Mouse (Mus musculus) liver, embryonic 16.5 days (tissue): ENCODE measurements around the gene Slc25a53. TPM values are rescaled to one million over a fixed set of nuclear protein-coding genes. Genes with fewer than 3 reads are reported as not detected.

Experiments
- ATAC-seq: fragments of 200-750 bp; cut with Nextera tagmentation; 2 replicates; pipeline ENCODE4 v1.8.0; 2017; ENCODE audit warnings: low read depth, mild to moderate bottlenecking, moderate number of reproducible peaks, moderate library complexity
- H3K27ac ChIP-seq: fragments of 300-500 bp; sonication (generic); 2 replicates; pipeline ENCODE4 v1.5.1; 2014; ENCODE audit warnings: mild to moderate bottlenecking, low read length
- H3K27me3 ChIP-seq: fragments of 300-500 bp; sonication (generic); 2 replicates; pipeline ENCODE4 v1.6.1; 2014; ENCODE audit warnings: low read depth, low read length, mixed read lengths; ENCODE audit not compliant: control insufficient read depth, insufficient read depth
- H3K36me3 ChIP-seq: fragments of 300-500 bp; sonication (generic); 2 replicates; pipeline ENCODE4 v1.6.1; 2014; ENCODE audit warnings: mild to moderate bottlenecking; ENCODE audit not compliant: control insufficient read depth, insufficient read depth
- H3K4me1 ChIP-seq: fragments of 300-500 bp; sonication (generic); 2 replicates; pipeline ENCODE4 v1.6.1; 2014; ENCODE audit warnings: low read depth, low read length, mixed read lengths; ENCODE audit not compliant: control insufficient read depth
- H3K4me2 ChIP-seq: fragments of 300-500 bp; sonication (generic); 2 replicates; pipeline ENCODE4 v1.6.1; 2014; ENCODE audit warnings: low read depth, low read length, mixed read lengths
- H3K4me3 ChIP-seq: fragments of 300-500 bp; sonication (generic); 2 replicates; pipeline ENCODE4 v1.5.1; 2014; ENCODE audit warnings: low read depth, mild to moderate bottlenecking, low read length
- H3K9ac ChIP-seq: fragments of 300-500 bp; sonication (generic); 2 replicates; pipeline ENCODE4 v1.6.1; 2014; ENCODE audit warnings: low read depth, low read length
- H3K9me3 ChIP-seq: fragments of 300-500 bp; sonication (generic); replicated peaks from 2 replicates; pipeline ENCODE4 v1.6.1; 2016; ENCODE audit warnings: low read length; ENCODE audit not compliant: control insufficient read depth
- WGBS: fragments of 180-500 bp; shearing (Covaris S2); extraction: QIAGEN DNeasy Blood & Tissue Kit; methylation state at CpG from one replicate; pipeline ENCODE4 v1.1.7; 2014; ENCODE audit not compliant: insufficient replicate concordance; 5-methylcytosine and 5-hydroxymethylcytosine counted together
- polyA plus RNA-seq: library from polyadenylated mRNA; unstranded; fragments of >200 nt; fragmentation: Nextera tagmentation; extraction: Ambion mirVana; gene quantifications from 2 replicates; pipeline ENCODE4 v1.2.1, GENCODE M21; 2015

Gene Slc25a53
- polyA plus RNA-seq, 1 experiment from 2014 or later = 2.1 TPM

DNA sequence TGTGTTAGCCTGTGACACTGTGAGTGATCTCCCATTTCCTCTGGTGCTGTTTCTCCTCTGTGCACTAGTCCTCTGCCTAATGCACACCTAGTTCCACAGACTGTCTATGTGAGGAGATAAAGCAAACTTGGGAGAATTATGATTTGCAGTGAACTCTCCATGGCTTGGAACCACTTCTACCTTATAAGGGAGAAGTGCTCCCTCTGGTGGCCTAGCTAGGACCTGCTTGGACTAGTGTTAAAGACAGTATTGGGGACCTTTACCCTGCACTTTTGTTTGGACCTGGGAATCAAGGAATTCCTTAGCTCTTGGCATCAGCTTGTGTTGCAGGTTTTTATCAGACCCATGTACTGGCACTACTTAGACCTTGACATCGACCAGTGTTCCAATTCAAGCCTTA lies 18.8 kb downstream of the Slc25a53 start:
- Histone ChIP-seq H3K4me1 (no peaks in the 10 kb centered on the region), H3K4me3 (no peak overlapping the region), H3K9ac (no peak overlapping the region), H3K27me3 (no peaks in the 10 kb centered on the region), H3K36me3 (no peaks in the 10 kb centered on the region), H3K4me2 (no peak overlapping the region), H3K27ac (no peak overlapping the region), H3K9me3 (no peaks in the 10 kb centered on the region)
- 0 out of 2 replicates have a peak, but pooled peaks have one; percentile 35 for ATAC-seq
- WGBS = 23% methylated on average over 1 of the region's 1 CpGs

DNA sequence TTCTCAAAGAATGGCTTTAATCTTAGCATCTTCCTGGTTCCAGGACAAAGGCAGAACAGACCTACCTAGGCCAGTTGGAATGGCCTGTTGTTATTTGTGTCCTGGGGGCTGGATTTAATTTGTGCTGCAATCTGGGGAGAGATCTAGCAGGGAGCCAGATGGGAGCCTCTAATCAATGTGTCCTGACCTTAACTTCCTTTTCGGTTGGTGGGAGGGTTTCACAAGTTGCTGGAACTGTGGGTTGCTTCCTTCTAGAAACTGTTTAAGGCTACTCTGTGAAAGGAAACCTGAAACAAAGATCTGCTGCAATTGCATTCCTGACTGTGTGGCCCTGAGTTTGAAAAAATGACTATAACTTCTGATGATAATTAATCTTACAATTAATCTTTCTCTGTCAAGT lies 20.4 kb downstream of the Slc25a53 start:
- ATAC-seq = no peak

DNA sequence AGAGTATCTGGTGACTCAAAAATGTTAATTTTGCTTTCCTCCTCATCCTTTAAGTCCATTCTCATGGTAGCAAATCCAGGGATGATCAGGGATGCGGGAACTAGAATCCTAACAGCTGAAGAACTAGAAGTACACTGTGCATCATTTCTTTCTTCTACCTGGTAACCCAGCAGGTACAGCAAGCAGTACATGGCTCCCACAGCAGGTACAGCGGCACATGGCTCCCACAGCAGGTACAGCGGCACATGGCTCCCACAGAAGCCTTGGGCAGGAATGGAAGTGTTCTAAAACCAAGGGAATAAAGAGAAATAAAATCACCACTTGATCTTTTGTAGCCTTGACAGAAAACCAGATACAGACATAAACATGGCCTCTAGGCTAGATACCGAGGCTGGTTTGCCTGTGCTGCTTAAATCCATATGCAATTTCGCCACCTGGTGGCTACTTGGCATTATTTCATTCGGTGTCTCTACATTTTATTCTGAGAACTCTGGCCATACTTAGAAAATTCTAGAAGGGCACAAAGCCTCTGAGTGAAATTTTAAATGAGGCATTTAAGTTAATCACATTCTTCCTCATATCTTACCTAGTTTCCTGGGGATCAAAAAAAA lies 22.9 kb downstream of the Slc25a53 start:
- Histone ChIP-seq H3K4me2 (no peak overlapping the region), H3K9me3 (no peaks in the 10 kb centered on the region), H3K4me3 (no peak overlapping the region), H3K4me1 (no peaks in the 10 kb centered on the region), H3K9ac (no peak overlapping the region), H3K27me3 (no peaks in the 10 kb centered on the region), H3K36me3 (no peaks in the 10 kb centered on the region), H3K27ac (no peak overlapping the region)
- no peak for ATAC-seq
- WGBS = 46% methylated on average over 6 of the region's 6 CpGs

More for the DNA sequence above, 20.4 kb downstream of the Slc25a53 start:
- Histone ChIP-seq H3K9me3 (no peaks in the 10 kb centered on the region), H3K4me2 (no peak overlapping the region), H3K4me3 (no peak overlapping the region), H3K36me3 (no peaks in the 10 kb centered on the region), H3K27me3 (no peaks in the 10 kb centered on the region), H3K4me1 (no peaks in the 10 kb centered on the region), H3K9ac (no peak overlapping the region), H3K27ac (no peak overlapping the region)
- 58% methylated on average over 1 of the region's 1 CpGs for WGBS

DNA sequence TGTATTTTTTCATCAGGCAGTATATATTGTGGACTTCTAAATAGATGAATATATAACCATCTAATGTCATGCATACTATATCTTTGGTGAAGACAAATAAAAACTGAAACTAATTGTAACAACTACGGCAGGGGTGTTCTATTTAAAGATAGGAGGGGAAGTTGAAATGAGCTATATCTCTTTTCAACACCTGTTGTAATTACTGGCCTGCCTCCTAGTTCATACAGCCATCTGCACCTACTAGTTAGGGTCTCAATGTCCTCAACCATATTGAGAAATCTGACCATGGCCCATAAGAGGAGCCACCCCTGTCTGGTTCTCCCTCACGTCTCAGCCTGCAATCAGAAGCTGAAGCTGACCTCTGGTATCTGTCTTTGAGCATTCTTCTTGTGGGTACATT lies 41.8 kb downstream of the Slc25a53 start:
- H3K27me3 ChIP-seq = peaks cover 16% of the 10 kb centered on the region
- H3K27ac ChIP-seq = no peak overlapping the region
- no peak overlapping the region for H3K4me2 ChIP-seq
- no peaks in the 10 kb centered on the region for H3K4me1 ChIP-seq
- no peak overlapping the region for H3K4me3 ChIP-seq
- 43% methylated on average over 2 of the region's 2 CpGs for WGBS
- H3K9me3 ChIP-seq = no peaks in the 10 kb centered on the region
- no peak for ATAC-seq
- no peak overlapping the region for H3K9ac ChIP-seq
- no peaks in the 10 kb centered on the region for H3K36me3 ChIP-seq

DNA sequence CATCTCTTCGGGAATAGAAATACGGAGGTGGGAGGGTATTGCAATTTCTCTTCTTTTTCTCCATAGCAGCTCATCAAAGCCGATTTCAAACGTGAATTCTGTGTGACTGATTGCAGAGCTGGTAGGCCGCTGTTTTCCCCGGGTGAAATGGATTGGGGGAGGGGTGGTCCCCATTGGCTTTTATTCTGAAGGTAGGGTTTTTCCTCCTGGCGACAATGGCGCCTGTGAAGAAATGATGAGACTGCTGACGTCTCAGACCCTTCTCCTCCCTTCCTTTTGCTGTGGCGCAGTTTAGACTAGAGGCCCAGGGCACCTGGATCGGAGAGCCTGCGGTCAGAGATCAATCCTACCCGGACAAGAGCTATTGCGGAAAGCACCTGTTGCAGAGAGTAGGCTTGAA lies 44.5 kb downstream of the Slc25a53 start:
- WGBS = 50% methylated on average over 14 of the region's 14 CpGs
- H3K4me1 ChIP-seq = no peaks in the 10 kb centered on the region
- H3K4me2 ChIP-seq = no peak overlapping the region

DNA sequence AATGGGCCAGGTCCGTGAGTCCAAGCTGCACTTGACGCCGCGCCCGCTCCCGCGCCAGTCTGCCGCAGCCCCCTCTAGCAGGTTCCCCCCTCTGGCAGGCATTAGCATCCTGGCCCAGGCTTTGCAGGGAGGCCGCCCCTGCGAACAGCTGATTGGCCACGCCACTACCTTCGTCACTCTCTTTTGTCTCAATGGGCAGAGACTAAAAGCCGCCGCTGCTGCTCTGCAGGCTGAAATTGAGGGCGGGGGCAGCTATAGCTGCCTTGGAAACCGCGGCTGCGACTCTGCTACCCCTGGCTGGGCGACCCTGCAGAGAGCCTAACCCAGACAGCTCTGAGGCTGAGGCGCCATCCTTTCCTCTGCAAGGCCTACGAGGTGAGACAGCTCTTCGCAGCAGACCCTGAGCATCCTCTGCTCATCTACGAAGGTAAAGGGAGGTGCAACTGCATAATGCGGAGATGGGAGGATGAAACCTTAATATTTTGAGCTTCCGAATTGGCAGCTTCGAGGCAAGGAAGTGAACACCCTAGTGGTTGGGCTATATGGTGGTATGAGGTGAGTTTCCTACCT lies 45.0 kb downstream of the Slc25a53 start, which contains the start of gene Zcchc18:
TSS of gene Zcchc18 (plus strand) at position 178 of the 570 bp plus-strand sequence.
- ATAC-seq = no peak

More for the DNA sequence above, 44.5 kb downstream of the Slc25a53 start:
- ATAC-seq = no peak
- no peak overlapping the region for H3K9ac ChIP-seq
- H3K9me3 ChIP-seq = no peaks in the 10 kb centered on the region
- H3K4me3 ChIP-seq = no peak overlapping the region
- no peaks in the 10 kb centered on the region for H3K36me3 ChIP-seq
- peaks cover 16% of the 10 kb centered on the region for H3K27me3 ChIP-seq
- no peak overlapping the region for H3K27ac ChIP-seq

DNA sequence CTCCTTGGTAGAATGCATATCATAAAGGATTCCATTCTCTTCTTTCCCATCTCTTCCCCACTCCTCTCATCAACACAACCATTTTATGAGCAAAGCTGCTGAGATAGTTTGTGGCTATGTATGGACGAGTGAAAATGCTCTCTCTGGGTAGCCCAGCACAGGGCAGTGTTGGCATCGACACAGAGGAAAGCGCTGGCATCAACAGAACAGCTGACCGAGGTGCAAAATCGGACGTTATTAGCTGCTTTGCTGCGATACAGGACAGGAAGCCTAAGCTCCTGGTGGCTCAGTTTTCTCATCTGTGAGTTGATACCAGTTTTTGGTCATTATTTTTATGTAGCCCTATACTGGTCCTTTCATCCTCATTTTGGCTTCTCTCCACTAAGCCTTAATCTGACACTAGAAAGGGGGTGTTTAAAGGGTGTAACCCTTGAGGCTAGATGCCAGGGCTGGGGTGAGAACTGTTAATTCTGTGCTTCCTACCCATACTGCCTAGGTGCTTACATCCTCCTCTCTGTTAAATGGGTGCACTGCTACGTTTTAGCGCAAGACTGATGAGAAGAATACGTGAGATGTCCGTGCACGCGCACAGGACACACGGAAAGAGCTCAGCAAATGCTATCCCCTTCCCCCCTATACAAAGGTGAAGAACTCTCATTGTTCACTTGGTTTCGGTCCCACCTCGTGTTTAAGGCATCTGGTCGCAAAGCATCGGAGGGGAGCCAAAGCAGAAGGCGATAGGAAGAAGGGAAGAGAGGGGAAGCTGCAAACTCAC lies 45.7 kb downstream of the Slc25a53 start:
- Histone ChIP-seq H3K9me3 (no peaks in the 10 kb centered on the region), H3K27me3 (peaks cover 16% of the 10 kb centered on the region), H3K9ac (no peak overlapping the region), H3K4me3 (no peak overlapping the region), H3K36me3 (no peaks in the 10 kb centered on the region), H3K4me1 (no peaks in the 10 kb centered on the region), H3K4me2 (peak overlapping the region; percentile 12; the same call in 1 of the 2 replicates), H3K27ac (no peak overlapping the region)
- ATAC-seq = no peak
- WGBS = 28% methylated on average over 19 of the region's 19 CpGs

More for the DNA sequence above, 45.0 kb downstream of the Slc25a53 start, which contains the start of gene Zcchc18:
- 23% methylated on average over 26 of the region's 26 CpGs for WGBS
- Histone ChIP-seq H3K4me3 (0 out of 2 replicates have a peak within 1 kb of the TSS, but pooled peaks have one; percentile 11), H3K9me3 (no peaks in the 10 kb centered on the region), H3K27ac (no peak within 1 kb of the TSS), H3K36me3 (no peaks in the 10 kb centered on the region), H3K27me3 (peaks cover 16% of the 10 kb centered on the region), H3K4me2 (peak within 1 kb of the TSS; percentile 12; the same call in 1 of the 2 replicates), H3K9ac (no peak within 1 kb of the TSS), H3K4me1 (no peaks in the 10 kb centered on the region)

DNA sequence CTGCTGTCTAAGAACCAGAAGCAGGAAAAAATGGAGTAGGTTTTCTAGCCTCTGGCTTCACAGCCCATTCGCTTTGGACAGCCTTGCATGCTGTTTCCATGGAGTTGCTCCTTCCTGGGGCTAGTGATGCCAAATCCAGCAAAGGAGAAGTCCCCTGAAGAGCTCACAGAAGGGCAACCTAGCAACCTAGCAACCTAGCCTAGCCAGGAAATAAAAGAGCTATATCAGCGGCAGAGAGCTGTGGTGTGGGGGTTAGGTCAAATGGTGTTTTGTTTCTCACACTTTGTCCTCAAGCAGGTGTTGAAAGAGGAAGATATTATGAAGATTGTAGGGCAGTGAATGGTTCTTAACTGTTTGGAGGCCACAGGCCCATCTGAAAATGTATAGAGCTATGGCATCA lies 46.8 kb downstream of the Slc25a53 start:
- Histone ChIP-seq H3K27ac (no peak overlapping the region), H3K9me3 (no peaks in the 10 kb centered on the region), H3K4me1 (no peaks in the 10 kb centered on the region), H3K4me3 (no peak overlapping the region), H3K36me3 (no peaks in the 10 kb centered on the region), H3K9ac (no peak overlapping the region), H3K27me3 (peaks cover 16% of the 10 kb centered on the region), H3K4me2 (no peak overlapping the region)
- WGBS = 42% methylated on average over 2 of the region's 2 CpGs
- no peak for ATAC-seq

DNA sequence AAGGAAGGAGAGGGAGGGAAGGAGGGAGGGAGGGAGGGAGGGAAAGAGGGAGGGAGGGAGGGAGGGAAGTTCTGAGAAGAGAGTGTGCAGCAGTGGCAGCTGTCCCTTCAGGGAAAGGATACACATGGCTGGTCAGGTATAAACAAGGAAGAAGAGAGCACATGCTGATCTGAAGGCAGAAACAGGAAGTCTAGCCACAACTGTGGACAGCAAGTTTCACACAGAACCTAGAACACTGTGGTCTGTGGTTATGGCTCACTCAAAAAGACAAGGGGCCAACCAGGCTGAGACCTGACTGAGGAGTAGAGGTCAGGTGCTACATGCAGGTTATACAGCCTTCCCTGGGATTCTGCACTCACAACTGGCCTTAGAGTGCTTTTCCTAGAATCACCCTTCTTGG lies 52.1 kb downstream of the Slc25a53 start:
- Histone ChIP-seq H3K27me3 (no peaks in the 10 kb centered on the region), H3K27ac (no peak overlapping the region), H3K9ac (no peak overlapping the region), H3K4me3 (no peak overlapping the region), H3K4me2 (no peak overlapping the region), H3K36me3 (no peaks in the 10 kb centered on the region), H3K4me1 (no peaks in the 10 kb centered on the region), H3K9me3 (no peaks in the 10 kb centered on the region)
- peak; percentile 13; the same call in 1 of the 2 replicates for ATAC-seq
